Mouse (Mus musculus) kidney, postnatal 0 days (tissue): ENCODE data around the gene Mkln1. TPM values are rescaled to one million over a fixed set of nuclear protein-coding genes. Genes with fewer than 3 reads are reported as not detected.

ENCODE experiments used
- ATAC-seq: fragments of 200-750 bp; cut with Nextera tagmentation; replicated peaks from 2 replicates; pipeline ENCODE4 v1.8.0; 2017; ENCODE audit warnings: low read depth, moderate number of reproducible peaks, moderate TSS enrichment, moderate library complexity; ENCODE audit not compliant: low FRiP score
- DNase-seq: peaks from one replicate; pipeline ENCODE4 v3.0.0-alpha.2; 2016; ENCODE audit warnings: low spot score
- H3K27ac ChIP-seq: fragments of 300-500 bp; sonication (generic); 2 replicates; pipeline ENCODE4 v1.5.1; 2014; ENCODE audit warnings: mild to moderate bottlenecking
- H3K27me3 ChIP-seq: fragments of 300-500 bp; sonication (generic); 2 replicates; pipeline ENCODE4 v1.6.1; 2014; ENCODE audit warnings: low read length, mixed read lengths; ENCODE audit not compliant: insufficient read depth
- H3K36me3 ChIP-seq: fragments of 300-500 bp; sonication (generic); 2 replicates; pipeline ENCODE4 v1.6.1; 2014; ENCODE audit warnings: low read length, mixed read lengths; ENCODE audit not compliant: insufficient read depth
- H3K4me1 ChIP-seq: fragments of 300-500 bp; sonication (generic); replicated peaks from 2 replicates; pipeline ENCODE4 v1.6.1; 2014; ENCODE audit warnings: antibody characterized with exemption, low read length, mixed read lengths; ENCODE audit not compliant: insufficient read depth
- H3K4me2 ChIP-seq: fragments of 300-500 bp; sonication (generic); 2 replicates; pipeline ENCODE4 v1.6.1; 2014; ENCODE audit warnings: mild to moderate bottlenecking, low read length, moderate library complexity, mixed read lengths
- H3K4me3 ChIP-seq: fragments of 300-500 bp; sonication (generic); replicated peaks from 2 replicates; pipeline ENCODE4 v1.5.1; 2014; ENCODE audit warnings: low read depth, low read length
- H3K9ac ChIP-seq: fragments of 300-500 bp; sonication (generic); 2 replicates; pipeline ENCODE4 v1.6.1; 2014; ENCODE audit warnings: low read depth, low read length
- H3K9me3 ChIP-seq: fragments of 300-500 bp; sonication (generic); replicated peaks from 2 replicates; pipeline ENCODE4 v1.6.1; 2016; ENCODE audit warnings: low read length, inconsistent platforms, mixed read lengths
- CTCF ChIP-seq: IDR thresholded peaks from 2 replicates; pipeline ENCODE4 v1.5.1; 2016; ENCODE audit warnings: antibody characterized with exemption, low read depth, mild to moderate bottlenecking, moderate library complexity
- WGBS: fragments of 180-500 bp; shearing (Covaris S2); extraction: QIAGEN DNeasy Blood & Tissue Kit; methylation state at CpG from one replicate; pipeline ENCODE4 v1.1.7; 2014; 5-methylcytosine and 5-hydroxymethylcytosine counted together
- polyA plus RNA-seq: library from polyadenylated mRNA; unstranded; fragments of >200 nt; fragmentation: Nextera tagmentation; extraction: Ambion mirVana; gene quantifications from 2 replicates; pipeline ENCODE4 v1.2.1, GENCODE M21; 2015

Gene Mkln1
- polyA plus RNA-seq, 1 experiment from 2014 or later = 159 TPM

DNA sequence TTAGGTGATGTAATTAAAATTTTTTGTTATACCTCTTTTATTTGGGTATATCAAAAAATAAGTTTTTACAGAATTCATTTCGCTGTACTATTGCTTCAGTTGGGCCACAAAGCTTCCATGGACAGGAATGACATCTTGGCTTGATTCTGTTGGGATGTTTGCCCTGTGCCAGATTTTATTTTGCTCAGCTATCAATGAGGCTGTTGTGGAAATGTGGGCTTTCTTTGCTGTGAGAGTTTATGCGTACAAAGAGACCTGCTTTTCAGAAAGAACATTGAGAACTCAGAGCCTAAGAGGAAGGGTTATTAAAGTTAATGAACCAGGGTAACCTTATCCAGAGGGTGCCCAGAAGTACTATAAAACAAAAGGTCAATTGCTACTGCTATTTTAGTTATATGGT lies 56.8 kb downstream of the Mkln1 start:
- Histone ChIP-seq H3K4me2 (no peak overlapping the region), H3K9me3 (no peaks in the 10 kb centered on the region), H3K27ac (no peak overlapping the region), H3K4me1 (no peaks in the 10 kb centered on the region), H3K9ac (no peak overlapping the region), H3K4me3 (no peak overlapping the region), H3K27me3 (no peaks in the 10 kb centered on the region), H3K36me3 (no peaks in the 10 kb centered on the region)
- ATAC-seq (no peak), DNase-seq (peak; percentile 15)
- TF ChIP-seq CTCF = no peak
- WGBS = 63% methylated on average over 2 of the region's 2 CpGs

DNA sequence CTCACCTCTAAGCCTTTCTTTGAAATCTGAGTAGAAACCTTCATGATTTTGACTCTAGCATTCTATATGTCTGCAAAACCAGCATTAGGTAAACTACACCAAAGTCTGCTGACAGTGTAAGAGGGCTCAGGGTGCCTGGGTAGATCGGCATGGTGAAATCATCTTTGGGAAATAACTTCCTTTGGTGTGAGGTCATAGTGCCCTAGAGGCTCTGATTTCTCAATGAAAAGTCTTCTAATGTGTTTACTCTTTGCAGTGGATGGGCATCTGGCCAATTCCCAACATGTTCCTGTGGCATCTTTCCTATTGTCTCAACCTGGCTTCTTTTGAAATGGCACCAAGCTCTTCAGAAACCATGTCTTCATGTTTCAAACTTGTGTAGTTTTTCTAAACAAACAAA lies 58.5 kb downstream of the Mkln1 start:
- Histone ChIP-seq H3K9me3 (no peaks in the 10 kb centered on the region), H3K27me3 (no peaks in the 10 kb centered on the region), H3K4me1 (no peaks in the 10 kb centered on the region), H3K9ac (no peak overlapping the region), H3K4me3 (no peak overlapping the region), H3K27ac (no peak overlapping the region), H3K36me3 (0 out of 2 replicates have a peak, but pooled peaks cover 10% of the 10 kb centered on the region), H3K4me2 (no peak overlapping the region)
- WGBS = 77% methylated on average over 1 of the region's 1 CpGs
- ATAC-seq = no peak
- DNase-seq = no peak
- no peak for TF ChIP-seq CTCF

DNA sequence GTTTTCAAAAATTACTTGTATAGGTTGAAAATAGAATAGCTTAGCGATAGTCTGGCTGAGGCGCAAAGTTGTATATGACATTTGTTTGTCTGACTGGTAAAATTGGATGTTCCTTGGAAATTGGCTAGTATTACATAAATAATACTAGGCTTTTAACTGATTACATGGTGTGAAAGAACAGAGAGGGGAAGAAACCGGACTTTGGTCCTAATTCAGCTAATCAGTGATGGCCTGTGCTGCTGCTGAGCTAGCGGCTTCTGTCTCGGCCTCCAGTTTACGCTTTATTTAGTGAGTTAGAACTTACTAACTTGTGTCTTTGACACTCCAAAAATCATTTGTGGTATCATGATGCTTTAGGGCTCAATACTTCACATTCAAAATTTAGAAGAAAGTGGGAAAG lies 70.9 kb downstream of the Mkln1 start:
- Histone ChIP-seq H3K4me2 (no peak overlapping the region), H3K4me3 (no peak overlapping the region), H3K9me3 (no peaks in the 10 kb centered on the region), H3K36me3 (peaks cover 13% of the 10 kb centered on the region; the same call in 1 of the 2 replicates), H3K4me1 (no peaks in the 10 kb centered on the region), H3K27me3 (no peaks in the 10 kb centered on the region), H3K9ac (no peak overlapping the region), H3K27ac (no peak overlapping the region)
- TF ChIP-seq CTCF = no peak
- ATAC-seq = no peak
- DNase-seq = no peak
- 92% methylated on average over 6 of the region's 6 CpGs for WGBS

DNA sequence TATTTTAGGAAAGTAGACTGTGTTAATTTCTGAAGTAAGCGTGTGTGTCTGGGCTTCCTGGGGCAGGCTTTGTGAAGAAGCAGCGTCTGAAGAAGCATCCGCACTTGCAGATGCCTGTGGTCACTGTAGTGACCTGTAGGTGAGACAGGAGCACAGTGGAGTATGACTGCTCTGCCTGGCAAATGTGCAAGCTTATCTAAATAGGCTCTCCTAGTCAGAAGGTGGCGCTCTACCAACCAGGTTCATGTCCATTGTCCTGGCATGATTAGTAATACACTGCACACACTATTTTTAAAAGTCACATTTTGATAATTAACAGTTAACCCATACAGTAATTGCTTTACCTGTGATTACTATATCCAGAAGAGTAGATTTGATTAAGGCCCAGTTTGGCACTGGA lies 79.7 kb downstream of the Mkln1 start:
- no peak overlapping the region for H3K4me3 ChIP-seq
- ATAC-seq = no peak
- H3K9me3 ChIP-seq = no peaks in the 10 kb centered on the region
- no peaks in the 10 kb centered on the region for H3K4me1 ChIP-seq
- H3K4me2 ChIP-seq = no peak overlapping the region
- no peak overlapping the region for H3K27ac ChIP-seq
- H3K27me3 ChIP-seq = no peaks in the 10 kb centered on the region
- H3K9ac ChIP-seq = no peak overlapping the region
- peak; percentile 37; the same call in 1 of the 2 replicates for TF ChIP-seq CTCF
- H3K36me3 ChIP-seq = peaks cover 24% of the 10 kb centered on the region; the same call in 1 of the 2 replicates
- WGBS = 69% methylated on average over 4 of the region's 4 CpGs
- DNase-seq = peak; percentile 8

GRCm38 (mm10) chr6:31480008-31480407 lies 81.5 kb downstream of the Mkln1 start:
- no peak overlapping the region for H3K27ac ChIP-seq
- H3K4me1 ChIP-seq = no peaks in the 10 kb centered on the region
- H3K4me3 ChIP-seq = no peak overlapping the region
- H3K9ac ChIP-seq = no peak overlapping the region
- DNase-seq = no peak
- H3K36me3 ChIP-seq = peaks cover 16% of the 10 kb centered on the region; the same call in 1 of the 2 replicates
- H3K9me3 ChIP-seq = no peaks in the 10 kb centered on the region
- no peaks in the 10 kb centered on the region for H3K27me3 ChIP-seq
- no peak for TF ChIP-seq CTCF
- H3K4me2 ChIP-seq = no peak overlapping the region
- WGBS = 85% methylated on average over 4 of the region's 4 CpGs
- no peak for ATAC-seq

- TF ChIP-seq CTCF = no peak
- Histone ChIP-seq H3K4me1 (no peaks in the 10 kb centered on the region), H3K4me2 (no peak overlapping the region), H3K27me3 (no peaks in the 10 kb centered on the region), H3K27ac (no peak overlapping the region), H3K9me3 (no peaks in the 10 kb centered on the region), H3K9ac (no peak overlapping the region), H3K36me3 (peaks cover 19% of the 10 kb centered on the region; the same call in 1 of the 2 replicates), H3K4me3 (no peak overlapping the region)
- ATAC-seq (no peak), DNase-seq (no peak)
- 89% methylated on average over 2 of the region's 2 CpGs for WGBS
Observed at GRCm38 (mm10) chr6:31486601-31487000, 88.1 kb downstream of the Mkln1 start.

- Histone ChIP-seq H3K27me3 (no peaks in the 10 kb centered on the region), H3K4me1 (no peaks in the 10 kb centered on the region), H3K4me2 (no peak overlapping the region), H3K4me3 (no peak overlapping the region), H3K9me3 (no peaks in the 10 kb centered on the region), H3K9ac (no peak overlapping the region), H3K27ac (no peak overlapping the region), H3K36me3 (peaks cover 19% of the 10 kb centered on the region; the same call in 1 of the 2 replicates)
- 95% methylated on average over 7 of the region's 7 CpGs for WGBS
- no peak for TF ChIP-seq CTCF
- DNase-seq = no peak
- no peak for ATAC-seq
Observed at GRCm38 (mm10) chr6:31489950-31490349, 91.4 kb downstream of the Mkln1 start.
